Mouse (Mus musculus): Measurements from ENCODE around the gene Olfr402.
"Not testable (repeated sequence)": the region's sequence is repeated elsewhere in the genome, so short reads cannot be mapped to it uniquely, and the experiment has no call there.

Olfr402 gene

GRCm38 (mm10) chr11:74153229-74153628 is at the start of gene Olfr402:
Gene Olfr402 (plus strand): TSS chr11:74153529.
- no peak for DNase-seq (ENCODE audit: low spot score in 2 of 2)

GRCm38 (mm10) chr11:74105066-74105465 is 48.3 kb upstream of the Olfr402 start:
- no peak for DNase-seq (ENCODE audit: low spot score in 2 of 2)

DNA sequence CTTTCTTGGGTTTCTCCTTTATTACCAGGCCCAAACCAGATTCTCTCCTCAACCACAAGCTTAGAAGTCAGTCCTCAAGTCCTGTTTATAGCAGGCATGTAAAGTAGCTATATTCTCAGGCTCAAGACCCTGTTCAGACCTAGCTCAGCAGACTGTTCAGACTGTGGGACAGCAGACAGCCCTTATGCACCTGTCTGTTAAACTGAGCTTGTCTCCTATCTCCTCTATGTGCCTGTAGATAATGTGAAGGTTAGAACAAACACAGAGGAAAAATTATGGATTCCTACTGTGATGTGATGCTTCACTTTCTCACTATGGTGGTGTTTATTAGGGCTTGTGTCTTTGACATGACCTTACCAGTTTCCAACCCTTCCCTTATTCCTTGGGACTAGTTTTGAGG is 39.9 kb upstream of the Olfr402 start, which contains the start of gene Olfr401:
Gene Olfr401, plus strand, starts transcription at position 301 of the 400 bp plus-strand sequence.
- no peak for DNase-seq (ENCODE audit: low spot score in 2 of 2)

DNA sequence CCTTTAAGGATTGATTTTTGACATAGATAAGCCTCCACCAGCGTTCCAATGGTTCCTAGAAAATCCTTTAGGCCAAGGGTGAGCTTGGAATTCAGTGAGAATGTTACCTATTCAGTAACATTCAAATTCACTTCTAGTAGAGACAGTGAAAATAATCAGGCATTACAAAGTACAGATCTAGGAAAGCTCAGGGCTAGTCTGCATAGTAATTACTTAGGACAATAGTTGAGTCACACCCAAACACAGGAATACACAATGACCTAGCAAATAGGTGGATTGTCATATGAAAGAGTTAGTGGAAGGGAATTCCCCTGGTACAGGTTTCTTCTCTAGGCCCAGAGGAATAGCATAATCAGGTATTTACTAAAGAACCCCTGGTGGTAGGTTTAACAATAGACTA is 13.3 kb upstream of the Olfr402 start:
- not testable (repeated sequence) for DNase-seq (ENCODE audit: low spot score in 2 of 2)

GRCm38 (mm10) chr11:74145866-74146265 is 7.5 kb upstream of the Olfr402 start:
- no peak for DNase-seq (ENCODE audit: low spot score in 2 of 2)

DNA sequence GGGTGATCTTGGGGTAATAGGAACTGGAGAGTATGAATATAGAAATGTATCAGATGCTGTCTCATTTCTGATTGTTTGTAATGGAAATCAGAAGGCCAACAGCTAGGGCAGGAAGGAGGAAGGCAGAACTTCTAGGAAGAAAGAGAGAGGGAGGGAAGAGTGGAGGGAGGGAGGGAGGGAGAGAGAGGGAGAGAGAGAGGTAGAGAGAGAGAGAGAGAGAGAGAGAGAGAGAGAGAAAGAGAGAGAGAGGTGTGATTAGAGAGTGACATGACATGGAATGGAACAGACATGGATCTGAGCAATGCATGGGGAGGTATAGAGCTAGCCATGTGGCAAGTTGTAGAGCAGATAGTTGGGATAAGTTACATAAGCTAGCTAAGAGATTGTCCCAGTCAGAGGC is 15.4 kb downstream of the Olfr402 start:
- DNase-seq (ENCODE audit: low spot score in 2 of 2) = no peak

DNA sequence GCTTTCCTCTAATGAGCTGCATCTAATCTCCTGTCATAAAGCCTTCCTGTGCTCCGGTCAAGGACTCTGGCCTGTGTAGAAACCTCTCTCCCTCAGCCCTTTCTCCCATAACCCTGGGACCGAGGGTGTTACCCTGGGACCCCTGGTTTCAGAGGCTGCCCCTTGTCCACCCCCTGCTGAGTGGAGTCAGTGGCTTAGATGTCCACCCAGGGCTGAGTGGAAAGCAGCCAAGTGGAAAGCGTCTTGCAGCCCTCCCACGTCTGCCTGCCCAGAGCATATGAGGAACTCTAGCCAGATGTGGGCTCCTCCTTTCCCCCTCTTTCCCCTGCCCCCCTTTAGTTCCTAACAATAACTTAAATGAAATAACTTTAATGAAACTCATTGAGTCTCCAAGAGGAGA is 29.8 kb downstream of the Olfr402 start:
- no peak for DNase-seq (ENCODE audit: low spot score in 2 of 2)

DNA sequence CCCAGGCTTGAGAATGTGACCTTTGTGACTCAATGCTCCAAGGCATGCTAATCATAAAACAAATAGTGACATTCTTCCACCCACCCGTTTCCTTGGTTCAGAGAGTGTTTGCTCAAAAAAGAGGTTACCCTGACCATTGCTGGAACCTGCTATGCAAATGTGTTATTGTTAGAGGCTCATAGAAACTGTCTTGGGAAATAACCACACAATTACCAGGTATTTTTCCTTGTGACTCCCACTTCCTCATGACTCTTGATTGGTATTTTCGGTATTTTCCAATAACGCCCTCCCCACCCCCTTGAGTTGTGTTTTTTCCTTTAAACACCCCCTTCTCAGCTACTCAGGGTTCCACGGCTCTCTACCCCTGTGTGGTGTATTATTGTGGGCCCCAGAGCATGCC is 30.4 kb downstream of the Olfr402 start:
- DNase-seq (ENCODE audit: low spot score in 2 of 2) = no peak

GRCm38 (mm10) chr11:74185949-74186348 is 32.6 kb downstream of the Olfr402 start, which contains the start of gene Olfr403:
Gene Olfr403 (plus strand): TSS chr11:74186249.
- DNase-seq (ENCODE audit: low spot score in 2 of 2) = no peak

All from spleen, postnatal 10 days (tissue).